Mouse (Mus musculus) G1E (cell line): ENCODE results near the gene Nkain4. TPM values are rescaled to one million over a fixed set of nuclear protein-coding genes. Genes with fewer than 3 reads are reported as not detected.

Source experiments
- ATAC-seq: 2 replicates; pipeline ENCODE4 v1.8.0; 2016; ENCODE audit warnings: mild to moderate bottlenecking; ENCODE audit not compliant: insufficient number of reproducible peaks, poor library complexity, low FRiP score, severe bottlenecking; ENCODE audit errors: extremely low read depth
- DNase-seq: peaks from one replicate; pipeline ENCODE4 v3.0.0; 2012; ENCODE audit warnings: low spot score
- H3K27me3 ChIP-seq: 2 replicates; pipeline ENCODE4 v1.6.1; 2012; ENCODE audit warnings: mild to moderate bottlenecking, low read length, inconsistent platforms; ENCODE audit not compliant: insufficient read depth
- H3K36me3 ChIP-seq: replicated peaks from 2 replicates; pipeline ENCODE3; 2012; ENCODE audit warnings: mild to moderate bottlenecking, inconsistent platforms
- H3K4me1 ChIP-seq: 2 replicates; pipeline ENCODE4 v1.6.1; 2012; ENCODE audit warnings: low read depth, low read length, inconsistent platforms, mixed read lengths; ENCODE audit not compliant: insufficient read depth
- H3K4me3 ChIP-seq: 2 replicates; pipeline ENCODE4 v1.5.1; 2012; ENCODE audit warnings: low read depth, mild to moderate bottlenecking, inconsistent platforms, low read length, moderate library complexity, mixed read lengths
- H3K9me3 ChIP-seq: replicated peaks from 2 replicates; pipeline ENCODE4 v1.6.1; 2012; ENCODE audit warnings: inconsistent platforms
- GATA2 ChIP-seq: IDR thresholded peaks from 2 replicates; pipeline ENCODE4 v1.6.1; 2012; ENCODE audit warnings: low read depth, low read length, inconsistent platforms, borderline replicate concordance
- TAL1 ChIP-seq: conservative IDR thresholded peaks from 2 replicates; pipeline ENCODE4 v1.6.1; 2012; ENCODE audit warnings: low read depth, low read length, inconsistent platforms, mixed read lengths
- polyA plus RNA-seq: library from polyadenylated mRNA; stranded (reverse); fragments of >175 nt; gene quantifications from 2 replicates; pipeline ENCODE4 v1.2.3, GENCODE M21; 2012
- total RNA-seq, 2 experiments: library from RNA; stranded (forward) in 1 of 2; stranded (reverse) in 1 of 2; fragments of 200-1000 nt in 1 of 2; fragments of >200 nt in 1 of 2; fragmentation: Nextera tagmentation in 1 of 2; gene quantifications; 2 replicates each; pipeline ENCODE4 v1.2.3; 2014 to 2017

Gene Nkain4
- total and polyA plus RNA-seq, 3 experiments = not detected

DNA sequence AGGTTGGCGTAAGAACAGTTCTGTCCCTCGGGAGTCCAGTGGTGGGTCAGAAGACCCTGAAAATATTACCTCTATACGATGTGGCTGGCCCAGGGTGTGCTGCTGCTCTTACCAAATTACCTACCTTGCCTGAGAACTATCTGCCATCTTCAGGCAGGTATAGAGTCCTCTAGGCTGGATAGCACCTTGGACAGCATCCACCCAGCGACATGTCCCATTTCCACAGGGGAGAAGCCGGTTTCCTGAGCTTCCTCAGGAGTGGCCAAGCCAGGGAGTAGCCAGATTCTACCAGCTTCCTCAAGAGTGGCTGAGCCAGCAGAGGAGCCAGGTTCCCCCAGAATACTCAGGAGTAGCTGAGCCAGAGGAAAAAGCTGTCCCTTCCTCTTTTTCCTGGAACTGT is 69.2 kb downstream of the Nkain4 start:
- Histone ChIP-seq H3K9me3 (peaks cover 2% of the 10 kb centered on the region; the same call in 1 of the 2 replicates), H3K27me3 (peaks cover 10% of the 10 kb centered on the region; the same call in 1 of the 2 replicates), H3K4me1 (no peaks in the 10 kb centered on the region), H3K4me3 (no peak overlapping the region), H3K36me3 (no peaks in the 10 kb centered on the region)
- TF ChIP-seq TAL1 (no peak), GATA2 (no peak)
- no peak for DNase-seq
- ATAC-seq = no peak

Other genes starting within 250 kb of the Nkain4 start
- gene Dido1, start 244.7 kb downstream of the Nkain4 start, total RNA-seq (2014; fragmentation: Nextera tagmentation) = 57.3 and 66.5 TPM in 2 replicates
- gene Dido1, start 244.7 kb downstream of the Nkain4 start, total RNA-seq (2017) = 53.6 and 62.3 TPM in 2 replicates
- gene Dido1, start 244.7 kb downstream of the Nkain4 start, polyA plus RNA-seq = 19.4 and 21.4 TPM in 2 replicates
- gene Gid8, start 244.6 kb downstream of the Nkain4 start, total RNA-seq (2014; fragmentation: Nextera tagmentation) = 68.9 and 79.7 TPM in 2 replicates
- 70.2 and 78.3 TPM in 2 replicates for gene Gid8, start 244.6 kb downstream of the Nkain4 start, total RNA-seq (2017)
- gene Gid8, start 244.6 kb downstream of the Nkain4 start, polyA plus RNA-seq = 29.3 and 35.5 TPM in 2 replicates
- 1.2 and 2.0 TPM in 2 replicates for gene Slc17a9, start 229.4 kb downstream of the Nkain4 start, total RNA-seq (2014; fragmentation: Nextera tagmentation)
- gene Slc17a9, start 229.4 kb downstream of the Nkain4 start, total RNA-seq (2017) = 0.06 TPM in 1 of 2 replicates, not detected in the other
- 0.26 and 0.36 TPM in 2 replicates for gene Slc17a9, start 229.4 kb downstream of the Nkain4 start, polyA plus RNA-seq
- gene Bhlhe23, start 177.8 kb downstream of the Nkain4 start, total RNA-seq (2014; fragmentation: Nextera tagmentation) = not detected in 2 replicates
- gene Bhlhe23, start 177.8 kb downstream of the Nkain4 start, total RNA-seq (2017) = 0.11 TPM in 1 of 2 replicates, not detected in the other
- not detected in 2 replicates for gene Bhlhe23, start 177.8 kb downstream of the Nkain4 start, polyA plus RNA-seq
- 90.2 and 96.6 TPM in 2 replicates for gene Ythdf1, start 33.8 kb downstream of the Nkain4 start, total RNA-seq (2014; fragmentation: Nextera tagmentation)
- 24.6 and 26.3 TPM in 2 replicates for gene Ythdf1, start 33.8 kb downstream of the Nkain4 start, total RNA-seq (2017)
- 72.5 and 87.0 TPM in 2 replicates for gene Ythdf1, start 33.8 kb downstream of the Nkain4 start, polyA plus RNA-seq
- not detected in 2 replicates for gene Birc7, start 25.7 kb downstream of the Nkain4 start, total RNA-seq (2014; fragmentation: Nextera tagmentation)
- gene Birc7, start 25.7 kb downstream of the Nkain4 start, total RNA-seq (2017) = not detected in 2 replicates
- not detected in 2 replicates for gene Birc7, start 25.7 kb downstream of the Nkain4 start, polyA plus RNA-seq
- 29.7 and 56.1 TPM in 2 replicates for gene Arfgap1, start 12.5 kb upstream of the Nkain4 start, total RNA-seq (2014; fragmentation: Nextera tagmentation)
- 40.6 and 41.4 TPM in 2 replicates for gene Arfgap1, start 12.5 kb upstream of the Nkain4 start, total RNA-seq (2017)
- gene Arfgap1, start 12.5 kb upstream of the Nkain4 start, polyA plus RNA-seq = 27.8 and 39.9 TPM in 2 replicates
- 3.7 and 4.9 TPM in 2 replicates for gene Col20a1, start 31.8 kb upstream of the Nkain4 start, total RNA-seq (2014; fragmentation: Nextera tagmentation)
- gene Col20a1, start 31.8 kb upstream of the Nkain4 start, total RNA-seq (2017) = 0.38 and 0.58 TPM in 2 replicates
- 0.57 TPM in 2 replicates for gene Col20a1, start 31.8 kb upstream of the Nkain4 start, polyA plus RNA-seq
- gene Chrna4, start 88.8 kb upstream of the Nkain4 start, total RNA-seq (2014; fragmentation: Nextera tagmentation) = not detected in 2 replicates
- gene Chrna4, start 88.8 kb upstream of the Nkain4 start, total RNA-seq (2017) = 0.05 and 0.41 TPM in 2 replicates
- not detected in 2 replicates for gene Chrna4, start 88.8 kb upstream of the Nkain4 start, polyA plus RNA-seq
- gene Kcnq2, start 180.6 kb upstream of the Nkain4 start, total RNA-seq (2014; fragmentation: Nextera tagmentation) = 1.6 TPM in 1 of 2 replicates, not detected in the other
- gene Kcnq2, start 180.6 kb upstream of the Nkain4 start, total RNA-seq (2017) = 0.23 and 0.44 TPM in 2 replicates
- not detected in 2 replicates for gene Kcnq2, start 180.6 kb upstream of the Nkain4 start, polyA plus RNA-seq
- not detected in 2 replicates for gene Eef1a2, start 202.3 kb upstream of the Nkain4 start, total RNA-seq (2014; fragmentation: Nextera tagmentation)
- 0.05 TPM in 1 of 2 replicates, not detected in the other for gene Eef1a2, start 202.3 kb upstream of the Nkain4 start, total RNA-seq (2017)
- not detected in 2 replicates for gene Eef1a2, start 202.3 kb upstream of the Nkain4 start, polyA plus RNA-seq
- gene Ppdpf, start 232.5 kb upstream of the Nkain4 start, total RNA-seq (2014; fragmentation: Nextera tagmentation) = 148 and 153 TPM in 2 replicates
- gene Ppdpf, start 232.5 kb upstream of the Nkain4 start, total RNA-seq (2017) = 58.4 and 74.0 TPM in 2 replicates
- 143 and 210 TPM in 2 replicates for gene Ppdpf, start 232.5 kb upstream of the Nkain4 start, polyA plus RNA-seq
- not detected in 2 replicates for gene Ptk6, start 248.1 kb upstream of the Nkain4 start, total RNA-seq (2014; fragmentation: Nextera tagmentation)
- gene Ptk6, start 248.1 kb upstream of the Nkain4 start, total RNA-seq (2017) = 0.22 TPM in 1 of 2 replicates, not detected in the other
- gene Ptk6, start 248.1 kb upstream of the Nkain4 start, polyA plus RNA-seq = not detected in 2 replicates